ENCODE assay signal across 26 mouse cellular contexts in the genomic region with DNA sequence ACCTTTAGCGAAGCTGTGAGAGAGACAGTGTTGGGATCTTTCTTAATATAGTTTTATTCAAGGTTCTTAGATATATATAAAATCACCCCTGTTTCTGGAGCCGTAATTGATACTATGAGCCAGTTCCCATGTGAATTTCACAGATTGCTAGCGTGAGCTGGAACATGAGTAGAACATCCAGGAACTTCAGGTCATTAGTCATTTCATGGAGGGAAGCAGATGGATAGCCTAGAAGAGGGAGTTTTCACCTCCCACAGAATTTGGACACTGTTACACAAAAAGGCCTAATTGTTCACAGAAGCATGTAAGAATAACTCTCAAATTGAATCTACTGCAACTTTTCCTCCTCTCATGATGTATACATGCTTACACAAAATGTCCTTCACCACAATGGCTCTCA.
"Had no signal": no experiment of that assay in that cellular context is flagged by ENCODE, and none has a peak within 500 bp of the region (broad histone marks: within the 10 kb centered on the region; RNA-seq: fewer than 3 reads in every experiment).

No protein-coding gene starts in this region.

- H3K27me3 ChIP-seq: intestine, embryonic 15.5 days; kidney, embryonic 15.5 days; limb, embryonic 13.5 days; liver, embryonic 12.5 days; liver, embryonic 15.5 days; lung, embryonic 15.5 days; megakaryocyte, embryonic 14.5 days; midbrain, embryonic 13.5 days; neural tube, embryonic 13.5 days; stomach, embryonic 15.5 days had no signal

- H3K4me2 ChIP-seq: intestine, embryonic 15.5 days; kidney, embryonic 15.5 days; limb, embryonic 13.5 days; liver, embryonic 12.5 days; liver, embryonic 15.5 days; lung, embryonic 15.5 days; midbrain, embryonic 13.5 days; neural tube, embryonic 13.5 days; stomach, embryonic 15.5 days had no signal

- ATAC-seq: intestine, embryonic 15.5 days; liver, embryonic 12.5 days; midbrain, embryonic 13.5 days; midbrain, embryonic 16.5 days had no signal

- H3K27ac ChIP-seq: intestine, embryonic 15.5 days; kidney, embryonic 15.5 days; layer of hippocampus, adult 2 months; limb, embryonic 10.5 days; limb, embryonic 13.5 days; liver, embryonic 12.5 days; liver, embryonic 15.5 days; lung, embryonic 15.5 days; midbrain, embryonic 10.5 days; midbrain, embryonic 13.5 days; neural tube, embryonic 13.5 days; stomach, embryonic 15.5 days had no signal

- H3K9ac ChIP-seq: intestine, embryonic 15.5 days; kidney, embryonic 15.5 days; limb, embryonic 13.5 days; liver, embryonic 12.5 days; liver, embryonic 15.5 days; lung, embryonic 15.5 days; midbrain, embryonic 13.5 days; neural tube, embryonic 13.5 days; stomach, embryonic 15.5 days had no signal

- DNase-seq: kidney, adult 11 months; kidney, adult 8-10 months; kidney, postnatal 10 days; kidney, postnatal 36 days; liver; lung, adult 18-20 months; lung, postnatal 10 days; lung, postnatal 36 days; right cerebral cortex, postnatal 4 days; thymus, adult 18-20 months; thymus, postnatal 36 days had no signal

- H3K4me1 ChIP-seq: intestine, embryonic 15.5 days; kidney, embryonic 15.5 days; limb, embryonic 10.5 days; limb, embryonic 13.5 days; liver, embryonic 12.5 days; liver, embryonic 15.5 days; lung, embryonic 15.5 days; megakaryocyte, embryonic 14.5 days; midbrain, embryonic 10.5 days; midbrain, embryonic 13.5 days; neural tube, embryonic 13.5 days; stomach, embryonic 15.5 days had no signal

- H3K9me3 ChIP-seq: intestine, embryonic 15.5 days; kidney, embryonic 15.5 days; limb, embryonic 10.5 days; limb, embryonic 13.5 days; liver, embryonic 12.5 days; liver, embryonic 15.5 days; lung, embryonic 15.5 days; megakaryocyte, embryonic 14.5 days; midbrain, embryonic 10.5 days; midbrain, embryonic 13.5 days; neural tube, embryonic 13.5 days; stomach, embryonic 15.5 days had no signal

- H3K36me3 ChIP-seq: intestine, embryonic 15.5 days; kidney, embryonic 15.5 days; limb, embryonic 10.5 days; limb, embryonic 13.5 days; liver, embryonic 12.5 days; liver, embryonic 15.5 days; lung, embryonic 15.5 days; midbrain, embryonic 10.5 days; midbrain, embryonic 13.5 days; neural tube, embryonic 13.5 days; stomach, embryonic 15.5 days had no signal

- H3K4me3 ChIP-seq: intestine, embryonic 15.5 days; kidney, embryonic 15.5 days; layer of hippocampus, adult 2 months; limb, embryonic 10.5 days; limb, embryonic 13.5 days; liver, embryonic 12.5 days; liver, embryonic 15.5 days; lung, embryonic 15.5 days; megakaryocyte, embryonic 14.5 days; midbrain, embryonic 10.5 days; midbrain, embryonic 13.5 days; myocyte; neural tube, embryonic 13.5 days; stomach, embryonic 15.5 days had no signal
